27 mouse cellular contexts compared by ENCODE assay signal in genomic region chr5:112565083-112565482, GRCm38 (mm10). TPM values are rescaled to one million over a fixed set of nuclear protein-coding genes. Genes with fewer than 3 reads are reported as not detected.
DNase-seq lines count a peak whose midpoint lies in the region; ATAC-seq and TF ChIP-seq lines count a peak whose summit lies in the region.
"Had no signal": no experiment of that assay in that cellular context is flagged by ENCODE, and none has a peak within 500 bp of the region (broad histone marks: within the 10 kb centered on the region; RNA-seq: fewer than 3 reads in every experiment).

No protein-coding gene starts in this region.

- 69% methylated on average over 17 of the region's 17 CpGs for WGBS in kidney, embryonic 14.5 days
- WGBS in kidney, adult 2 months = 24% methylated on average over 17 of the region's 17 CpGs
- 49% methylated on average over 17 of the region's 17 CpGs for WGBS in kidney, postnatal 0 days
- WGBS in neural tube, embryonic 13.5 days = 72% methylated on average over 17 of the region's 17 CpGs
- 58% methylated on average over 17 of the region's 17 CpGs for WGBS in neural tube, embryonic 15.5 days

- no peaks in the 10 kb centered on the region for H3K36me3 ChIP-seq in kidney, embryonic 14.5 days (ENCODE audit: control insufficient read depth, insufficient read depth, low read length)
- no peaks in the 10 kb centered on the region for H3K36me3 ChIP-seq in kidney, adult 2 months (ENCODE audit: control insufficient read depth, insufficient read depth, low read length)
- H3K36me3 ChIP-seq in kidney, postnatal 0 days (ENCODE audit: insufficient read depth, low read length) = no peaks in the 10 kb centered on the region
- H3K36me3 ChIP-seq in neural tube, embryonic 13.5 days = no peaks in the 10 kb centered on the region
- no peaks in the 10 kb centered on the region for H3K36me3 ChIP-seq in neural tube, embryonic 15.5 days
- H3K36me3 ChIP-seq: embryonic facial prominence, embryonic 10.5 days; embryonic facial prominence, embryonic 13.5 days; forebrain, embryonic 12.5 days; hindbrain, embryonic 13.5 days had no signal

- no peak for TF ChIP-seq POLR2A in kidney, adult 2 months (IDR thresholded peaks at IDR 0.05; ENCODE audit: low read depth, low read length)

- H3K4me2 ChIP-seq in kidney, embryonic 14.5 days (replicated peaks; ENCODE audit: low read depth, low read length) = no peak overlapping the region
- H3K4me2 ChIP-seq in kidney, postnatal 0 days (ENCODE audit: low read length) = peak overlapping the region; percentile 4; the same call in 1 of the 2 replicates
- H3K4me2 ChIP-seq in neural tube, embryonic 13.5 days = no peak overlapping the region
- no peak overlapping the region for H3K4me2 ChIP-seq in neural tube, embryonic 15.5 days
- H3K4me2 ChIP-seq: embryonic facial prominence, embryonic 13.5 days; forebrain, embryonic 12.5 days; heart, embryonic 11.5 days; hindbrain, embryonic 13.5 days had no signal

- no peak overlapping the region for H3K9ac ChIP-seq in kidney, embryonic 14.5 days (ENCODE audit: low read depth, low read length)
- H3K9ac ChIP-seq in kidney, postnatal 0 days (ENCODE audit: low read depth, low read length) = no peak overlapping the region
- H3K9ac ChIP-seq in neural tube, embryonic 13.5 days = no peak overlapping the region
- no peak overlapping the region for H3K9ac ChIP-seq in neural tube, embryonic 15.5 days (replicated peaks)
- H3K9ac ChIP-seq: embryonic facial prominence, embryonic 13.5 days; forebrain, embryonic 12.5 days; forebrain, postnatal 0 days; hindbrain, embryonic 13.5 days had no signal

- 0 out of 2 replicates have a peak, but pooled peaks cover 6% of the 10 kb centered on the region for H3K27me3 ChIP-seq in kidney, embryonic 14.5 days (ENCODE audit: control insufficient read depth, insufficient read depth, low read length)
- no peaks in the 10 kb centered on the region for H3K27me3 ChIP-seq in kidney, adult 2 months (replicated peaks; ENCODE audit: control insufficient read depth, insufficient read depth, low read length)
- H3K27me3 ChIP-seq in kidney, postnatal 0 days (ENCODE audit: insufficient read depth, low read length) = no peaks in the 10 kb centered on the region
- H3K27me3 ChIP-seq in neural tube, embryonic 13.5 days = peaks cover 13% of the 10 kb centered on the region
- 0 out of 2 replicates have a peak, but pooled peaks cover 4% of the 10 kb centered on the region for H3K27me3 ChIP-seq in neural tube, embryonic 15.5 days (replicated peaks)

- no peaks in the 10 kb centered on the region for H3K9me3 ChIP-seq in kidney, embryonic 14.5 days (ENCODE audit: control insufficient read depth, low read length)
- no peaks in the 10 kb centered on the region for H3K9me3 ChIP-seq in kidney, postnatal 0 days (replicated peaks; ENCODE audit: low read length)
- H3K9me3 ChIP-seq in neural tube, embryonic 13.5 days = no peaks in the 10 kb centered on the region
- no peaks in the 10 kb centered on the region for H3K9me3 ChIP-seq in neural tube, embryonic 15.5 days (replicated peaks)
- H3K9me3 ChIP-seq: embryonic facial prominence, embryonic 10.5 days; embryonic facial prominence, embryonic 13.5 days; forebrain, embryonic 12.5 days; hindbrain, embryonic 13.5 days had no signal

- H3K4me3 ChIP-seq in kidney, embryonic 14.5 days (ENCODE audit: low read length) = no peak overlapping the region
- H3K4me3 ChIP-seq in kidney, adult 2 months (ENCODE audit: insufficient read depth, low read depth, low read length) = no peak overlapping the region
- H3K4me3 ChIP-seq in kidney, postnatal 0 days (replicated peaks; ENCODE audit: low read depth, low read length) = no peak overlapping the region
- no peak overlapping the region for H3K4me3 ChIP-seq in neural tube, embryonic 13.5 days
- no peak overlapping the region for H3K4me3 ChIP-seq in neural tube, embryonic 15.5 days (replicated peaks)
- H3K4me3 ChIP-seq: embryonic facial prominence, embryonic 10.5 days; embryonic facial prominence, embryonic 13.5 days; erythroblast, embryonic 14.5 days; forebrain, embryonic 12.5 days; gastrocnemius, adult 2 months; hindbrain, embryonic 13.5 days had no signal

- peak; percentile 56; the same call in 1 of the 2 replicates for ATAC-seq in kidney, embryonic 14.5 days (ENCODE audit: low FRiP score, low TSS enrichment)
- peak; percentile 84 for ATAC-seq in kidney, postnatal 0 days (replicated peaks; ENCODE audit: low FRiP score, low read depth)
- no peak for ATAC-seq in neural tube, embryonic 13.5 days (ENCODE audit: low read depth)
- ATAC-seq in neural tube, embryonic 15.5 days (ENCODE audit: low FRiP score) = no peak
- ATAC-seq: activated CD4-positive, CD25-positive, alpha-beta regulatory T cell, adult 4 months; CD4-positive, CD25-positive, alpha-beta regulatory T cell, adult 4 months; forebrain, postnatal 0 days; hindbrain, postnatal 0 days had no signal

- no peak for TF ChIP-seq CTCF in kidney, adult 2 months (conservative IDR thresholded peaks at IDR 0.05; ENCODE audit: insufficient read depth, insufficient read length, low read depth, low read length)
- TF ChIP-seq CTCF in kidney, postnatal 0 days (IDR thresholded peaks at IDR 0.05; ENCODE audit: low read depth) = no peak

- no peak for DNase-seq in kidney, adult 2 months
- DNase-seq in kidney, postnatal 0 days (ENCODE audit: low spot score) = no peak
- no peak for DNase-seq in kidney, adult 8-10 months
- DNase-seq: adrenal gland, adult 8-10 months; adrenal gland, postnatal 25 days; cerebellum, adult 11-12 months; cerebellum, adult 8-10 months; cerebellum, postnatal 10 days; cerebellum, postnatal 36 days; embryo, embryonic 11 days; forebrain, postnatal 0 days; gastrocnemius, adult 2 months; gastrocnemius, postnatal 14 days; heart, adult 11 months had no signal

- no peak overlapping the region for H3K27ac ChIP-seq in kidney, embryonic 14.5 days (ENCODE audit: low read depth, low read length)
- no peak overlapping the region for H3K27ac ChIP-seq in kidney, adult 2 months (ENCODE audit: insufficient read depth, low read depth, low read length)
- no peak overlapping the region for H3K27ac ChIP-seq in kidney, postnatal 0 days
- H3K27ac ChIP-seq in neural tube, embryonic 13.5 days (replicated peaks) = 0 out of 2 replicates have a peak overlapping the region, but pooled peaks have one; percentile 15
- no peak overlapping the region for H3K27ac ChIP-seq in neural tube, embryonic 15.5 days (replicated peaks)
- H3K27ac ChIP-seq: embryonic facial prominence, embryonic 10.5 days; embryonic facial prominence, embryonic 13.5 days; forebrain, embryonic 12.5 days; gastrocnemius, adult 2 months; hindbrain, embryonic 13.5 days; hindbrain, postnatal 0 days had no signal

- H3K4me1 ChIP-seq in kidney, embryonic 14.5 days (ENCODE audit: control insufficient read depth, insufficient read depth, low read length) = no peaks in the 10 kb centered on the region
- H3K4me1 ChIP-seq in kidney, adult 2 months (ENCODE audit: control insufficient read depth, insufficient read depth, low read length) = no peaks in the 10 kb centered on the region
- no peaks in the 10 kb centered on the region for H3K4me1 ChIP-seq in kidney, postnatal 0 days (replicated peaks; ENCODE audit: insufficient read depth, low read length)
- peaks cover 57% of the 10 kb centered on the region for H3K4me1 ChIP-seq in neural tube, embryonic 13.5 days (replicated peaks)
- H3K4me1 ChIP-seq in neural tube, embryonic 15.5 days = peaks cover 49% of the 10 kb centered on the region

RNA-seq across cellular contexts. Expression of gene Sez6l, which starts 11.9 kb away (rescaled TPM):
- polyA plus RNA-seq in kidney, embryonic 14.5 days (2014; fragmentation: Nextera tagmentation; extraction: Ambion mirVana) = 0.23 and 0.26 TPM in 2 replicates
- polyA plus RNA-seq in kidney, adult 2 months (2012; rRNA removed) = 0.17 and 0.20 TPM in 2 replicates
- polyA plus RNA-seq in kidney, postnatal 0 days (2015; fragmentation: Nextera tagmentation; extraction: Ambion mirVana) = 0.28 and 0.37 TPM in 2 replicates
- polyA plus RNA-seq in neural tube, embryonic 13.5 days (2015; fragmentation: Nextera tagmentation; extraction: Ambion mirVana) = 21.8 and 24.8 TPM in 2 replicates
- 26.7 and 32.5 TPM in 2 replicates for polyA plus RNA-seq in neural tube, embryonic 15.5 days (2015; fragmentation: Nextera tagmentation; extraction: Ambion mirVana)
- polyA plus RNA-seq: activated CD4-positive, CD25-positive, alpha-beta regulatory T cell, adult 4 months; C2C12; CD4-positive, CD25-positive, alpha-beta regulatory T cell, adult 4 months; erythroblast, embryonic 14.5 days had no signal

Comparison
In these comparisons a context has a peak if more than half of its experiments do, and no peak if none do; other contexts are left out.
1. ATAC-seq: peak in kidney, embryonic 14.5 days (single experiment) and kidney, postnatal 0 days (single experiment); none in neural tube, embryonic 13.5 days (single experiment) and neural tube, embryonic 15.5 days (single experiment).
2. RNA of gene Sez6l, which starts 11.9 kb away (polyA plus RNA-seq): 26.7 to 32.5 TPM in neural tube, embryonic 15.5 days and 21.8 to 24.8 TPM in neural tube, embryonic 13.5 days; 0.28 to 0.37 TPM in kidney, postnatal 0 days, 0.23 to 0.26 TPM in kidney, embryonic 14.5 days and 0.17 to 0.20 TPM in kidney, adult 2 months; every median in the first group is over 10 times any median in the second.